Mouse (Mus musculus) urinary bladder, adult 18-20 months (tissue): ENCODE data around the gene Cand2.

Experiments
- DNase-seq, 2 experiments: peaks; one replicate each; pipeline ENCODE4 v3.0.0; 2022; ENCODE audit warnings: low spot score in 2 of 2, mixed read lengths in 2 of 2

Cand2 gene

DNA sequence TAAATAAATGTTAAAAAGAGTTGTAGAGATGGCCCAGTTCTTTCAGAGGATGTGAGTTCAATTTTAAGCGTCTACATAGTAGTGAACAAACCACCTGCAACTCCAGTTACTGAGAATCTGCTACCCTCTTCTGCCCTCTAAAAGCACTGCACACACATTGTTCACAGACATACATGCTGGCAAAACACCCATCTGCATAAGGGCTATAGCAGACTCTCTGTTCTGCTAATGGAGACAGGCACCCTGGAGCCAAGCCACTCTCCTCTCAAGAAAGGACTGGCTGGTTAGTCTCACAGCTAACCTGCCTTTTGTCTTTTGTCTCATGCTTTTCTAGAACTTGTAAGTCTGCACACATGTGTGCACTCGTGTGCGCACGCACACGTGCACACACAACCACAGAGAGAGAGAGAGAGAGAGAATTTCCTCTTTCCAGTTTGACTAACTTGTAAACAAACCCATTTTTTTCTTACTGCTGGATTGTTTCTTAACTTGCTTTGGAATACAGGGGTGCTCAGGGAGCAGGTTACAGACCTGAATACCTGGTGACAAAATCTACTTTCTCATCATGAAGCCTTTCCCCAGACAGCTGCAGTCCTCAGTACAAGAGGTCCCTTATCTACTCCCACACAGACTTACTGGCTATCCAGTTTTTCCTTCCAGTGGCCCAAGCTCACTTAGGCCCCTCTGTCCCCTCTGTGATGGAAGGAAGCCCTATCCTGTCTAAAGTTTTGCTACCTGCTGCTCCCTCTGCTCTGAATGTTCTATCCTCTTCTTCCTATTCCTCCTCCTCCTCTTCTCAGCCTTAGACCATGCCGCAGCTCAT lies 56.7 kb downstream of the Cand2 start:
- no peak for DNase-seq

DNA sequence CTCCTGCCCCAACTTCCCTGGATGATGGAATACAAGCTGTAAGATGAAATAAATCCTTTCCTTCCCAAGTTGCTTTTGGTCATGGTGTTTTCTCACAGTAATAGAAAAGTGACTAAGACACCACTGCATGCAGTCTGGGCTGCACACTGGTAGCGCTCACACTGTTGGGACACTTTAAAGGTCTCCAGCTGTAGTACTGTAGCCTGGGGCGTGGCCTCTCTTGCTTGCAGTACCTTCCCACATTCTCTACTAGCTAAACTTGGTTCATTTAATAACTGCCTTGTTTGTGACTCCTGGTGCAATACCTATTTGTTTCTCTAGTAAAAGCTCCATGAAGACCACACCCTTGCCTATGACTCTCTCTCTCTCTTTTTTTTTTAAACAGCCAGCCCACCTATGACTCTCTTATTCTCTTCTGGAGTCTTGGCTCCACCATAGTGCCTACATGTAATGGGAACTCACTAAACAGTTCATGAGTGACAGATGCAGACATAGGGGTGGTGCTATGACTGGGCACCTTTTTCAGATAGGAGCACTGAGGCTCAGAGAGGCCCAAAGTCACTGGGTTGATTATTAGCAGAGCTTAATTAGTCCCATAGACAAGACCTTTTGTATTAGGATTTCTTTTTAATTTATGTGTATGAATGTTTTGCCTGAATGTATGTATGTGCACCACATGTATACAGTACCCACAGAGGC lies 58.0 kb downstream of the Cand2 start:
- DNase-seq = no peak

DNA sequence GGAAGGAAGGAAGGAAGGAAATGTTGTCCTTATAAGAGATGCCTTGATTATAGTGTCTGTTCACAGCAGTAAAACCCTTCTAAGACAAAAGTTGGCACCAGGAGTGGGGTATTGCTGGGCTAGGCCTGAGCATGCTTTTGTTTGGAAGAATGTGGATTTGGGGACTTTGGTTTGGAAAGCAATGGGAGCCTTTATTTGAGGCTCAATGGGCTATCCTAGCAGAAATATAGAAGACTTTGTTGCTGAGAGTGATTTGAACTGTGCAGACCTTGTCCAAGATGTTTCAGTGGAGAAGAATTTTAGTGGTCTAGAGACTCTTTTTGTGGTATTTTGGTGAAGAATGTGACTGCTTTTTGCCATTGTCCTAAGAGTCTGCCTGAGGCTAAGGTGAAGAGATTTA lies 59.5 kb downstream of the Cand2 start:
- no peak for DNase-seq

DNA sequence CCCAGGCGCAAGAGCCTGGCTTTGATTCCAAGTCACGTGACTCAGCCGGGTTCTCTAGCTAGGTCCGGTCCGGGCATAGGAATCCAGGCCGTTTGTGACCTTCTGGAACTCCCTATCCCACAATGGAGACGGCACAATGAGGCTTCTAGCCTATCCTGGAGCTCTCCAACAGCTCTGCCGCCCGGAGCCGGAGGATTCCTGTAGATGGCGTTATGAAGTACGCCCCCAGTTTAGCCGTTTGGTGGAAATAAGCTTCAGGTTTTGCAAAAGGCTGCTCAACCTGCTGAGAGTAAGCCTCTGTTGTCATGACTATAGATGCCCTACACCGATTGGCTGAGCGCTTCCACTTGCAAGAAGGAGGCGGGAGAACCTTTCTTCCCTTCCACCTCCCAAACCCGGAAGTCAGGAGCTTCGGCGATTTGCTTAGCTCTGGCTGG lies 63.8 kb downstream of the Cand2 start, which contains the start of gene Efcab12:
Gene Efcab12 (minus strand): TSS at position 252 of the 437 bp plus-strand sequence.
- peak; percentile 43 to 64 for DNase-seq

DNA sequence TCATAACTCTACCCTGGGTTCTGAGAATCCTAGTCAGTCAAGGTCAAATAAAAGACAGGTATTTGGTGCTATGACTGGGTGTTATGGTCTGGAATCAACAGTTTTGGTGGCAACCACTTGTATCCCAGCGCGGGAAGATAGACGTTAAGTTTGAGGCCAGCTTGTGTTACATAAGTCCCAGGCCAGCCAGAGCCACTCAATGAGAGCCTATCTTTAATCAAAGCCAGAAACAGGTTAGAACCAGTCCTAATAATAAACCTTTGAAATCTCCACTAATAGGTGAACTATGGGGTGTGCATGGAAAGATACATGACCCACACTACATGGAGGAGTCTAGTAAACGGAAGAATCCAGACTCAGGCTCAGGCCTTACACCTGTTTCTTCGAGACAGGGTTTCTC lies 64.4 kb downstream of the Cand2 start:
- no peak for DNase-seq

DNA sequence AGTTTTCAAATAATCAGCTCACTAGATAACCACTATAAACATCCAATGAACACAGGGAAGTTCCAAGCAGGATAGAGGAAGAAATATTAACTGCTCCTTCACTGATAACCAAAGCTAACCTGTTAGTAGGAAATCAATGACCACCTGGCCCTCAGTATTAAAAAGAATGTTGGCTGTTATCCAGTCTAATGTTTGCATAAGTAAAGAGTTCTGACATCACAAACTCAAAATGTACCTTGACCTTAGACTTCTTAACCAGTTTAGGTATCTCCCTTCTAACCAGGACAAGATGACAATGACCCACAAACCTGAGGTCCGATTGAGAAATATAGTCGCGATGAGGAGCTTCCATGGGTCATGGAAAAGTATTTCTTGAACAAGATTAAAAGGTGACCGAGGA lies 70.7 kb downstream of the Cand2 start:
- no peak for DNase-seq

DNA sequence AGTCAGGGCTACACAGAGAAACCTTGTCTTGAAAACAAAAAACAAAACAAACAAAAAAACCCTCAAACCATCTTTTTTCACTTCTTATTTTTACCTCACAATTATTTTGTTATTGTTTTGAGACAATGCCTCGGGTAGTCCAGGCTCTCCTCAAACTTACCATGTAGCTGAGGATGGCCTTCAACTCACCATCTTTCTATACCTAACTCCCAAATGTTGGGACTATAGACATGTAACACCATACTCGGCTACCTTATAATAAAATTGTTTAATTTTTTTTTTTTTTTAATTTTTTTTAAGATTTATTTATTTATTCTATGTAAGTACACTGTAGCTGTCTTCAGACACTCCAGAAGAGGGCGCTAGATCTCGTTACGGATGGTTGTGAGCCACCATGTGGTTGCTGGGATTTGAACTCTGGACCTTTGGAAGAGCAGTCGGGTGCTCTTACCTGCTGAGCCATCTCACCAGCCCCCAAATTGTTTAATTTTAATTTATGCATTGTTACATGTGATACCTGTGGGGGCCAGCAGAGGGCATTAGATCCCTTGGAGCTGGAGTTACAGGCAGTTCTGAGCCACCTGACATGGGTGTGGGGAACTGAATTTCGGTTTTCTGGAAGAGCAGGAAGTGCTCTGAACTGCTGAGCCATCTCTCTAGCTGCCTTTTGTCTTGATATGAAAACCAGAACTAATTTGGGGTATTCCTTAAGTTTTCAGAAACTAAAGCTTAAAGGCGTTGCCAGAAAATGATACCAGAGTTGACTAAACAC lies 72.5 kb downstream of the Cand2 start:
- peak; percentile 20 to 26 for DNase-seq

DNA sequence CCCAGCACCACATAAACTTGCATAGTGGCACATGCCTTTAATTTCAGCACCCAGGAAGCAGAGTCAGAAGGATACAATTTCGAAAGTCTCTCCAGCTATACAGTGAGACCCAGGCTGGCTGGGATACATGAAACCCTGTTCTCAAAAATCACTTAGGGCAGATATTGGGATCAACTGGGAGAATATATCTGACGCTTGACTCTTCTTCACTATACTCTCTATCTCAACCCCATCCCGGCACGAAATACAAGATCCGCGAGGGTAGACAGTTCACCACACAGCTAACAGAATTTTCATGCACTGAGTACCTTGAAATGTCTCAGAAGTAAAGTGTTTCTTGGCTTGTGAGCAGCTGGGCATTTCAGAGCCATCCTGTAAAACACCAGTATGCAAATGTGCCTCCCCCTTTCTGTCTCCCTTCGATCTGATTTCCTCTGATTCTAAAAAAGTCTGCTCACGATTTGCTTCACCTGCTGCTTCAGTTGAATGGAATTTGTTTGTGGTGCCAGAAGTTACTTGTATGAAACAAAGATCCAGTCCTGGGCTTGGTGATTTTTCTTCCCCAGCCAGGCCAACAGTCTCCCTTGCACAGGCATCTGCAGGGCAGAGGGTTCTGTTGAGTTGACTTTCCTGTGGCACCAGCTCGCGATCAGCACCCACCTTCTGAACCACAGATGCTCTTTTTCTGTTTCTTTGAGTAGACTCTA lies 74.4 kb downstream of the Cand2 start:
- DNase-seq = no peak

DNA sequence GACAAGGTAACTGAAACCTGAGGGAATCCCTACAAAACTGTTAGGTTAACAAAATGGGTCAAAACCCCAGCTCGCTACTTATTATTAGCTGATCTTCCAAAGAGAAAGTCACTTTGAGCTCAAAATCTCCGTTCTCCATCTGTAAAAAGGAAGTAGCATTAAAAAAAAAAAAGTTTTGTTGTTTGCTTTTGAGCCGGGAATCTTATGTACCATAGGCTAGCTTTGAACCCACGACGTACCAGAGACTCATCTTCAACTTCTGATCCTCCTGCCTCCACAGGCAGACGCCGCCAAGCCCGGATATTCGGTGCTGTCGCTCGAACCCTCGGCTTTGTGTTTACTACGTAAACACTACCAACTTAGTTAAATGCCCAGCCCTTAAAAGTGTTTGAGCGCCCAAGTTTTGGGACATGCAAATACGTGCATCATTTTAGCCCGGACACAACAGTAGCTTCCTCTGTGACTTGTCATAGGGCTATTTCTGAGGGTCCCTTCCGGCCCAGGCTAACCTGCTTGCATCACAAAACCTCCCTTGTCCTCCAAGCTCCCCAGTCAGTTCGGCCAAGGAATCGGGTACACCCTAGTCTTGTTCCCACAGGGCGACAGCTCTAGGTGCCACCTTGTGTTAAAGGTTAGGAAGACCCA lies 78.2 kb downstream of the Cand2 start:
- DNase-seq = no peak

DNA sequence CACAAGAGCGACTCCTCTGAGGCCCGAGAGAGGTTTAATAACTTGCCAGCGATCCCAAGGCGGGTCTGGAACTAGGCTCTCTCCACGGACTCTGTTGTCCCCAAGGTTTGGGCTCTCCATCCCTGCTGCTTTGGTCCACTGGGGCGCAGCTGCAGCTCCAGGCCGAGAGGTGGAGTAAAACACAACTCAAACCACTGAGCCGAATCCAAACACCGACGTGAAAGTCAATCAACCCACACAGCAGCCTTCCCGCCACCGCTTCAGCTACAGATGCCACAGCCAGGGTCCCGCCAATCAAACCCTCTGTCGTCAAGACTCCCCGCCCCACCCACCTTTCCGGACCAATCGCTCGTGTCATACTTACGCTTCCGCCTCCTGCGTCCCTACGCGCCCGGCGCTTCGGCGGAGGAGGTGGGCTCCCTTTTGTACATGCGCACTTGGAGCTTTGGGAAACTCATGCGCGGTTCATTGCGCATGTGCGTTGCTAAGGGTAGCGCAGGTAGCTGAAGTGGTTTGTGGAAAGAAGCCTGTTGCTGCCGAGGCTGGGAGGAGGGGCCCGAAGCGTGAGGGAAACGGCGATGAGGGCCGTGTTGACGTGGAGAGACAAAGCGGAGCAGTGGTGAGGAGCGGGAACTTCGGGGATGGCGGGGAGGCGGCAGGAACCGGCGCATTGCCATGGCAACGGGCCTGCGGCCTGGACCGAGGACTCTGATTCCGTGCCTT lies 78.9 kb downstream of the Cand2 start, which contains the start of the genes Mbd4 and Ift122:
Gene Mbd4 (minus strand): TSS at position 281 of the 723 bp plus-strand sequence.
Gene Ift122 (plus strand): TSS at position 380 of the 723 bp plus-strand sequence.
- peak; percentile 87 to 98 for DNase-seq

DNA sequence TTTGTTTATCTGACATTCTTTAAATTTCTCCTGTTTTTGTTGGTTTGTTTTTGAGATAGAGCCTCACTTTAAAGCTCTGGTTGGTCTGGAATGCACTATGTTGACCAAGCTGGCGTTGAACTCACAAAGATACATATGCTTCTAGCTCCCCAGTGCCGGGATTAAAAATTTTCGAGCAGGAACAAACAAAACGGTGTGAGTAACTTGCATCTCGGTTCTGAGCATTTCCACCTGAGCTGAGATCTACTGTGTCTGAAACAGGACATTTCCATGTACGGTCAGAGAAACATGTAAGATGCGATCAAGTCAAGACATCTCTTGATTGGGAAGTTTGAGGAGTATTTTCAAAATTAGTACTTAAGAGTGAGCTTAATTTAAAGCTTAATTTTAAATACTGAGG lies 79.6 kb downstream of the Cand2 start:
- DNase-seq = no peak

DNA sequence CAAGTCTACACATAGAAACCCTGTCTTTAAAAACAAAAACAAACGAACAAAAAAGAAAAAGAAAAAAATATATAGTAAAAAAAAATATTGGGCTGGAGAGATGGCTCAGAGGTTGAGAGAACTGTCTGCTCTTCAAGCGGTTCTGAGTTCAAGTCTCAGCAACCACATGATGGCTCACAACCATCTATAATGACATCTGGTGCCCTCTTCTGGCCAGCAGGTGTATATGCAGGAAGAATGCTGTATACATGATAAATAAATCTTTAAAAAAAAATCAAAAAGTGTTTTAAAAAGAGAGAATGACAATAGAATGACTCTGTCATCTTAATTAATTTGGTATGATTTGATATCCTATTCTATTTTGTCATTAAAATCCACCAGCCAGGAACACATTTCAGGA lies 80.1 kb downstream of the Cand2 start:
- DNase-seq = no peak
